Mouse (Mus musculus) embryo, embryonic 11 days (tissue): Measurements from ENCODE around the gene Acot8.
"Not testable (repeated sequence)": the region's sequence is repeated elsewhere in the genome, so short reads cannot be mapped to it uniquely, and the experiment has no call there.

Experiments used
- DNase-seq: peaks from one replicate; pipeline ENCODE4 v3.0.0-alpha.2; 2015

Acot8 gene

DNA sequence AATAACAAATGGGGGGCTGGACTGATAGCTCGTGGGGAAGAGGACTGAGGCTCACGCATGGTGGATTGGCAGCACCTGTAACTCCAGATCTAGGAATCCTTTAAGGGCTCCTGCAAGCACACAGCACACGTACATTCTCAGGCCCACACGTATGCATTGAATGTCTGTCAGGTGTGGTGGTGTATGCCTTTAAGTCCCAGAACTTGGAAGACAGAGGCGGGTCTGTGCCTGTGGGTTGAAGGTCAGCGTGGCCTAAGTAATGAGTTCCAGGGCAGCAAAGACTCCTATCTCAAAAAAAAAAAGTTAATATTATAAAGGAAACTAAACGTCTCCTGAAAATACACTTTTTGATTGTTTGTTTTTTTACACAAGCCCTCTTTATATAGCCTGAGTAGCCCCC is 1.9 kb upstream of the Acot8 start:
- no peak for DNase-seq

DNA sequence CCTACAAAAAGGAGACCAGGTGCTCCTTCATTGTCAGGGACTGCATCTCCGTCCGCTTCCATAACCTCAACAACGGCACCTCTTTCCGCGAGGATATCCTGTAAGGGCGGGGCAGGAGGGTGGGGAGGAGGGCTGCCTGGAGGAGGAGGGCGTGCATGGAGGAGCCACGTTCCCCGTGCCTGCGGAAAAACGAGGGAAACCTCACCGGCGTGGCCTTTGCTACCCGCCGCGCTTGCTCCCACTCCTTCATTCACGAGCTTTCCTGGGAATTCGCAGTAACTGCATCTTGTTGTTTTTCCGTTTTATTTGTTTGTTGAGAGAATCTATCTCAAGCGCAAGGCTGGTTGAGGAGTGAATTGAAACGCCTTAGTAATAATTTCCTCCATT is 643 bp upstream of the Acot8 start:
- no peak for DNase-seq

- no peak for DNase-seq
Observed at GRCm38 (mm10) chr2:164803921-164804313, 765 bp downstream of the Acot8 start.

DNA sequence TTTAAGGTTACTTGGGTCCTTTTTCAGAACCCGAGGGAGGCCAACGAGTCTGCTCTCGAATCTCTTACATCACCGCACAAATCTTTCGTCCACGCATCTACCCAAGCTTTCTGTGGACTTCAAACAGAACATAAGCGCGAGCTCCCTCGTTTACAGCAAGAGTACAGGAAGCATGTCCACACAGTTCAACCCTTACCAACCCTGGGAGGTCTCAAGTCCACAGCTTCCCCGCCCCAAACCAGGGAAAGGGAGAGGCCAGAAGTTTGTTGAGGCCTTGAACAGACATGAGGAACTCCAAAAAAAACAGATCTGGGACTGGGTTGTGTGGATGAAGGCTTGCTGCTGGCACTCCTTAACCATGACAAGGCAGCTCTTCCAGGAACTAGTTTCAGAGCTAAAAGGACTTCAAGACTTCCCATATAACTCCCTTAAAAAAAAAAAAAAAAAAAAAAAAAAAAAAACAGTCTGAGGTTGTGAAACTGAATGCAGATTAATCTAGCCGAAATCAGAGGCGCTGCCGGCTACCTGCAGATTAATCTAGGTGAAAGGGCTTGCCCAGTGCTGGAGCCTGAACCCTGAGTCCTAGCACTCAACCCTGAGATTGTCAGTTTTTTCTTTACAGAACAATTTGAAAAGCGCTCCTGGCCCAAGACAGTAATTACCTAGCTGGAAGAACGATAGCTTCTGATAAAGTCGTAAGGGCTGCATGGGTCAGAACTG is 1.3 kb downstream of the Acot8 start:
- DNase-seq, result no peak

DNA sequence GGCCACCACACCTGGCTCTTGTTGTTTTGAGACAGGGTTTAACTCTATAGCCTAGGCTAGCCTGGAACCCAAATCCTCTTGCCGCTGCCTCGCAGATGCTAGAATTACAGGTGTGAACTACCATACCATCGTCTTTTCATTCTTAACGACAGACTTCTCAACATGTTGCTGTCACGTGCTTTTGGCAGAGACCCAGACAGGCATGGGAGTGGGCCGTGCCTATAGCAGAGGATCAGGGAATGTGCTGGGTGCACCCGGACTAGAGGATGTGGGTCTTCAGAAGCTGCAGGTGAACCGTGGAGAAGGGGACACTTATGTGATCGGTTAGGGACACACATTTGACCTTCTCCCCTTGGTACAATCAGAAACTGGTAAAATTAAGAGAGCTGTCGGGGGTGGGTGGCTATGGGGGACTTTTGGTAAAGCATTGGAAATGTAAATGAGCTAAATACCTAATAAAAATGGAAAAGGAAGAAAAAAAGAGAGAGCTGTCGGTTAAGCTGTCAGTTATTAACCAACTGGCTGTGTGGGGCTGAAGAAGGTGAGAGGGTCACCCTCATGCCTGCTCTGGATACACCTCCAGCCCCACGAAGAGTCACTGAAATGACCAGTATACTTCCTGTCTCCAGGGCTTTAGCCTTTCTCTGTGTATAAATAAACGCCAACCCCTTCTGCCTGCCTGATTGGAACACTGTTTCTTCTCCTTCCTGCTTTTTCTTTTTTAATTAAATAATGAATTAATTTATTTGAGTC is 4.3 kb downstream of the Acot8 start:
- no peak for DNase-seq

GRCm38 (mm10) chr2:164798554-164798953 is 6.1 kb downstream of the Acot8 start:
- DNase-seq, result not testable (repeated sequence)

GRCm38 (mm10) chr2:164795868-164796267 is 8.8 kb downstream of the Acot8 start:
- DNase-seq, result no peak

GRCm38 (mm10) chr2:164794293-164794692 is 10.4 kb downstream of the Acot8 start:
- DNase-seq, result peak; percentile 92

- no peak for DNase-seq
Observed at GRCm38 (mm10) chr2:164793772-164794171, 10.9 kb downstream of the Acot8 start.

DNA sequence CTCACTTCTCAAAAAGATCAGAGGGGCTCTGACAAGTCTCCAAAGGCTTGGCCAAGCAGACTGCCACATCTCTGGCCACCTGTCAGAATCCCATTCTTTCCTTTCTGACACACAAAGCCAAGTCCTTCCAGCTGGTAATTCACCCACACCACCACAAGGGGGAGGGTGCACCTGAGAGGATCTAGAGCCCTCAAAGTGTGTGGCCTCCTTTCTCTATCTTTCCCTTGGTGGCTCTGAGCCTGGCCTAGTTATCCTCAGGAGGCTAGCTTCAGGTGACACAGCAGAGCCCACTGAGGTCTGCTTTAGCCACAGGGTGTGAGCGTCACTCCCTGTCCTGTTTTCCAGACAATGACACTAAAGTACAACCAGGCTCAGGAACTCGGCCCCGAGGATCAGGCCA is 11.4 kb downstream of the Acot8 start:
- DNase-seq, result peak; percentile 66

DNA sequence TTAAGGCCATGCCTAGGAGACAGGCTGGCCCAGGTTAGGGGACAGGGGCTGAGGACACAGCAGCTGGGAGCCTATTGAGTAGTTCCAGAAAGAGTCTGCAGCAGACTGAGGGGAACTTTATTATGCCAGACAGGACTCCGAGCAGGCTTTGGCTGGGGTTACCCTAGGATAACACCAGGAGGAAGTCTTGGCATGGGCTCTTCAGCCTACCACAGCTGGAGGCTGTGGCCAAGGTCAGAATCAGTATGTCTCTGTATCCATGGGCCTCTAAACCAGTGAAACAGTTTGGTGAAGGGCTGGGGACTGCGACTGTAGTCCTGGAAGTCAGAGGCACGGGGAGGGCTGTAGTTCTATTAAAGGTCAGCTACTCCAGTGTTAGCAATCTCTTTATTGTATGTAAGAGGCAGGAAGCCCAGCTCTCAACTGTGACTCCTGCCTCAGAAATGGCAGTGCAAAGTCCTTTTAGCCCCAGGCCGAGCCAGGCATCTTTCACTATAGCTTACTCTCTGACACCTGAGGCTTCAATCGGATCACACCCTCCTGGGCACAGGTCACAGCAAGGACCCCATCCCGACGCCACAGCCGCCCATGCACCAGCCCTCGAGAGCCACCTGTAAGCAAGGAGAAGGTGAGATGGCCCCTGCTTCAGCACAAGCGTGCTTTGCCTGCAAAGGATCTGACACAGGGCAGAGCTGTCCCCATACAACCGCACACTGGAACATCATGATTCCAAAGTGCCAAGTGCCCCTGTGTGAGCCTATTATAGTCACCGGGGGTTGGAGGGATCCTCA is 12.1 kb downstream of the Acot8 start:
- DNase-seq, result no peak

DNA sequence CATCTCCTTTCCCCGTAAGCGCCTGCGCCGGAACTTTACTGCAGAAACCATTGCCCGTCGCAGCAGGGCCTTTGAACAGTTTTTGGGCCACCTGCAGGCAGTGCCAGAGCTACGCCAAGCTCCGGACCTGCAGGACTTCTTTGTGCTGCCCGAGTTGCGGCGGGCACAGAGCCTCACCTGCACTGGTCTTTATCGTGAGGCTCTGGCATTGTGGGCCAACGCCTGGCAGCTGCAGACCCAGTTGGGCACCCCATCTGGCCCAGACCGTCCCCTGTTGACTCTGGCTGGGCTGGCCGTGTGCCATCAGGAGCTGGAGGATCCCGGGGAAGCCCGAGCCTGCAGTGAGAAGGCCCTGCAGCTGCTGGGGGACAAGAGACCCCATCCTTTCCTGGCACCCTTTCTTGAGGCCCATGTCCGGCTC is 12.8 kb downstream of the Acot8 start:
- DNase-seq, result no peak

- DNase-seq, result no peak
Observed at GRCm38 (mm10) chr2:164790451-164790850, 14.2 kb downstream of the Acot8 start.

GRCm38 (mm10) chr2:164788411-164788810 is 16.3 kb downstream of the Acot8 start:
- no peak for DNase-seq

DNA sequence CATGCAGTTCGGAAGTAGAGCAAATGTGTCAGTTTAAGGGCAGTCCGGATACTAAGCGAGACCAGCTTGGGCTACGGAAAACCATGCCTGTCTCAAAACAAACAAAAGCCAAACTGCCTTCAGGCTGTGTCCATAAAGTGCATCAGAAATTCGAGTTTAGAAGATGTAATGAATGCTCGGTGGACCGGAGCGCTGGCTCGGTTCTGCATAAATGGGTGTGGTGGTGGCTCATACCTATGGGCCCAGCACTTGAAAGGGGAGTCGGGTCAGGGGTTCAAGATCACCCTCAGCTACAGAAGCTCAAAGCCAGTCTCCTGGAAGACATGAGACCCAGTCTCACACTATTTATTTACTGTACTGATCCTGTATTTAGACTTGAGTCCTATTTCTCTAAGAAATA is 16.9 kb downstream of the Acot8 start:
- no peak for DNase-seq

- DNase-seq, result no peak
Observed at GRCm38 (mm10) chr2:164787032-164787431, 17.6 kb downstream of the Acot8 start.

DNA sequence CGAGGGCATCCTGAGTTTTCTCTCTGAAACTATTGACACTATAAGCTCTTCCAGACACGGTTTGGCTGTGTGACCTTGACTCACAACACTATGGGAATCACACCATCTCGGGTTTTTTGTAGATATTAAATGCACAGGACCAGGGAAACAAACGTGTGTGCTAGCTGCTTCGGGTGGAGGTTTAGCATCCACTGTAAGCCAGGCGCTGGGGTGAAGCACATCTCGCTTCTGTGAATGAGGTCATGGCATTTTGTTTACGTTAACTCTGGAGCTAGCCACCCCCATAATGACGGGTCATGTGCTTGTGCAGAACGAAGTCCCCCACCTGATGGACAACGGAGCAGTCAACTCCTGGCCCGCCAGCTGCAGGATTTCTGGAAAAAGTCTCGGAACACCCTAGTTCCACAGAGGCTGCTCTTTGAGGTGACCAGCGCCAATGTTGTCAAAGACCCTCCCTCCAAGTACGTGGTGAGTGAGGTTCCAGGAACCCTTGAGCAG is 18.2 kb downstream of the Acot8 start:
- DNase-seq, result peak; percentile 43

DNA sequence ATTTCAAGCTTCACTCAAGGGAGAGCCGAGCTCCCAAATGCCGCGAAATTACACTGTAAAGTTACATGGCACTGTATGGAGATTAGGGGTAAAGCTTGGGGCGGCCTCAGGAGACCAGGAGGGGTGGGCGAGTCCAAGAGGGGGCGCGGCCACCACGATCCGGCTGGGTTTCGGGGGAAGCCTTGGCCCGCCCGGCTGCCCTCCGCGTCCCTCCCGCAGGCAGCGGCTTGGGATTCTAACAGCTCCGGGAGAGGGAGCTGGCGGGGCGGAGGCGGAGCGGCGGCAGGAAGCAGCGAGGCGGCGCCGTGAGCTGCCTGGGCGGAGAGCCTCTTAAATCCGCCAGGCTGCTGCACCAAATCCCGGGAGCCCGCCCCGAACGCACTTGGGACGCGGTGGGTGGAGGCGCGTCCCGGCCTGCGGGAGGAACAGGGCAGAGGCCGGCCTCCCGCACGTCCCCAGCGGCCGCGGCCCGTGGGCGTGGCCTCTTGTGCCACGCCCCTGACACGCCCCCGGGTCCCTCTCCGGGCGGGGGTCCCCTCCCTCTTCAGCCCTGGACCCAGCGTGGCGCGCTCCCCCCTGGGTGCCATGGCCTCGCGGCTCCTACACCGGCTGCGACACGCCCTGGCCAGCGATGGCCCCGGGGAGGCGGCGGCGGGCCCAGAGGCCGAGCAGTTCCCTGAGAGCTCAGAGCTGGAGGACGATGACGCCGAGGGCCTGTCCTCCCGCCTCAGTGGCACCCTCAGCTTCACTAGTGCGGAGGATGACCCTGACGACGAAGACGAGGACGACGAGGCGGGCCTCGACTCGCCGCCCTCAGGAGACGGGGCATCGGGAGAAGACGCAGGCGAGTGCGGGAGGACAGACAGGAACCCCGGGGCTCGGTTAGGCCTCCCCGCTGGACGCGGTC is 18.9 kb downstream of the Acot8 start, which contains the start of gene Snx21:
TSS of gene Snx21 (plus strand) at position 343 of the 907 bp plus-strand sequence.
- peak; percentile 92 for DNase-seq

DNA sequence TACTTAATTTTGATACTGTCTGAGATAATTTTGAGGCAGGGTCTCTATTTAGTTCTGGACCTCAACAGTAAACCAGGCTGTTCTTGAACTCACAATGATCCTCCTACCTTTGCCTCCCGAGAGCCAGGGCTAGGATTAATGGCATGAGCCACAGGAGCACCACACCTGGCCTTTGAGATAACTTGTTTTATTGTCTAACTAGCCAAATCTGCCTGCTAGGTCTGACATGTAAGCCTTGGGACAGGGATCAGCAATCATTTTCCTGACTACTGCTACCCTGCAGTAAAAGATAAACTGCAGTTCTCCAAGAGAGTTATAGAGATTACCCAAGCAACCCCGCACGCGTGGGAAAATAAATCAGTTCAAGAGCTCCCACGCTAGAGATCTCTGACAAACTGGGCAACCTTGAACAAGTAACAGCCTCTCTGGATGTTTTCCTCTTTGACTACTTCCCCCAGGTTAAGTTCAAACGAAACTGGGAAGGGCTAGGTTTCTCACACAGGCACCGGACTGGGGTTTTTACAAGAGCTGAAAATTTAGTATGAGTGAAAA is 19.7 kb downstream of the Acot8 start:
- peak; percentile 26 for DNase-seq

GRCm38 (mm10) chr2:164783926-164784581 is 20.6 kb downstream of the Acot8 start:
- no peak for DNase-seq

- no peak for DNase-seq
Observed at GRCm38 (mm10) chr2:164781876-164782275, 22.8 kb downstream of the Acot8 start.
